20 mouse cellular contexts compared by ENCODE assay signal in the genomic region with DNA sequence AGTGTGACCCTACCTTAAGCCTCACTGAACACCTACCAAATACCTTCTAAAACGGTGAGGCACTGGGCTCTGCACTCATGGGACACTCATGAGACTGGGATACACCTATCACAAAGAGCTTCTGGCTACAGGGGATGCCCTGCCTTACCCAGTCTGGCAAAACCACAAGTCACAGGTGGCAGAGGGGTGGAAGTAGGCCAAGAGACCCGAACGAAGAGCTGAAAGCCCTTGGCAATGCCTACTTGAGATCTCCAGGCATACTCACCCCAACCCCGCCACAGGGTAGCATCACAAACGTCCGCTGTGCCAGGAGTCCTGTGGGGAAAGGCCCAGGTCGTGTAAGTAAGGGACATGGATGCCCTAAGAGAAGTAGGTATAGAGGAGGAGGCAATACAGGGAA. TPM values are rescaled to one million over a fixed set of nuclear protein-coding genes. Genes with fewer than 3 reads are reported as not detected.
DNase-seq lines count a peak whose midpoint lies in the region; ATAC-seq and TF ChIP-seq lines count a peak whose summit lies in the region.
"Had no signal": no experiment of that assay in that cellular context is flagged by ENCODE, and none has a peak within 500 bp of the region (broad histone marks: within the 10 kb centered on the region; RNA-seq: fewer than 3 reads in every experiment).

No protein-coding gene starts in this region.

- H3K4me3 ChIP-seq in left cerebral cortex, adult 2 months: no peak overlapping the region
- no peak overlapping the region for H3K4me3 ChIP-seq in forebrain, postnatal 0 days (ENCODE audit: low read depth, low read length)
- no peak overlapping the region for H3K4me3 ChIP-seq in midbrain, embryonic 15.5 days
- H3K4me3 ChIP-seq: erythroblast, embryonic 14.5 days; liver, embryonic 13.5 days; lung, embryonic 15.5 days; stomach, embryonic 15.5 days had no signal

- H3K27ac ChIP-seq in left cerebral cortex, adult 2 months: no peak overlapping the region
- H3K27ac ChIP-seq in forebrain, postnatal 0 days (ENCODE audit: low read depth, low read length): no peak overlapping the region
- H3K27ac ChIP-seq in midbrain, embryonic 15.5 days: no peak overlapping the region
- H3K27ac ChIP-seq: liver, embryonic 13.5 days; lung, embryonic 15.5 days; macrophage; stomach, embryonic 15.5 days had no signal

- H3K9me3 ChIP-seq in forebrain, postnatal 0 days (ENCODE audit: low read length): no peaks in the 10 kb centered on the region
- no peaks in the 10 kb centered on the region for H3K9me3 ChIP-seq in midbrain, embryonic 15.5 days
- H3K9me3 ChIP-seq: heart, embryonic 10.5 days; liver, embryonic 13.5 days; lung, embryonic 15.5 days; stomach, embryonic 15.5 days had no signal

- peak; percentile 71 for DNase-seq in cerebellum, postnatal 14 days
- peak; percentile 57 for DNase-seq in left cerebral cortex, postnatal 4 days
- DNase-seq in left cerebral cortex, adult 2 months (ENCODE audit: extremely low spot score in 1 of 2, low spot score in 2 of 2): no peak
- no peak for DNase-seq in forebrain, postnatal 0 days
- no peak for DNase-seq in urinary bladder, postnatal 4 days (ENCODE audit: low spot score in 2 of 2)
- DNase-seq in kidney, postnatal 36 days: no peak
- DNase-seq: adrenal gland, postnatal 36 days; cerebellum, adult 9-10 months; heart, postnatal 10 days; kidney, adult 8-10 months; liver, embryonic 13.5 days; right cerebral cortex, adult 18-20 months had no signal

- H3K36me3 ChIP-seq in forebrain, postnatal 0 days (ENCODE audit: insufficient read depth): peaks cover 36% of the 10 kb centered on the region
- 0 out of 2 replicates have a peak, but pooled peaks cover 6% of the 10 kb centered on the region for H3K36me3 ChIP-seq in midbrain, embryonic 15.5 days (replicated peaks)

- no peak for ATAC-seq in cerebellum, adult (ENCODE audit: insufficient number of reproducible peaks, low FRiP score, low TSS enrichment)
- ATAC-seq in forebrain, postnatal 0 days: no peak
- no peak for ATAC-seq in midbrain, embryonic 15.5 days (replicated peaks)
- ATAC-seq: inflammation-experienced regulatory T-cells, adult 6 months had no signal

- TF ChIP-seq CTCF in left cerebral cortex, adult 2 months (IDR thresholded peaks at IDR 0.05): no peak
- no peak for TF ChIP-seq CTCF in forebrain, postnatal 0 days (IDR thresholded peaks at IDR 0.05; ENCODE audit: low read depth)

- intact Hi-C loops in left cerebral cortex, postnatal 4 days (cut with DNase I): no loop called here
- intact Hi-C loops in left cerebral cortex, adult 2 months (cut with DNase I): no loop called here

- no peak overlapping the region for H3K9ac ChIP-seq in forebrain, postnatal 0 days
- no peak overlapping the region for H3K9ac ChIP-seq in midbrain, embryonic 15.5 days
- H3K9ac ChIP-seq: liver, embryonic 13.5 days; lung, embryonic 15.5 days; stomach, embryonic 15.5 days had no signal

- peak overlapping the region; percentile 31; the same call in 1 of the 2 replicates for H3K4me2 ChIP-seq in forebrain, postnatal 0 days (ENCODE audit: low read depth)
- peak overlapping the region; percentile 37 for H3K4me2 ChIP-seq in midbrain, embryonic 15.5 days
- H3K4me2 ChIP-seq: liver, embryonic 13.5 days; lung, embryonic 15.5 days; stomach, embryonic 15.5 days had no signal

- H3K27me3 ChIP-seq in forebrain, postnatal 0 days (ENCODE audit: insufficient read depth, low read length): no peaks in the 10 kb centered on the region
- H3K27me3 ChIP-seq in midbrain, embryonic 15.5 days (replicated peaks): no peaks in the 10 kb centered on the region
- H3K27me3 ChIP-seq: liver, embryonic 13.5 days; lung, embryonic 15.5 days; stomach, embryonic 15.5 days had no signal

- WGBS in forebrain, postnatal 0 days: 69% methylated on average over 7 of the region's 7 CpGs
- 76% methylated on average over 7 of the region's 7 CpGs for WGBS in midbrain, embryonic 15.5 days

- peaks cover 5% of the 10 kb centered on the region; the same call in 1 of the 2 replicates for H3K4me1 ChIP-seq in forebrain, postnatal 0 days (ENCODE audit: insufficient read depth)
- H3K4me1 ChIP-seq in midbrain, embryonic 15.5 days: peaks cover 35% of the 10 kb centered on the region
- H3K4me1 ChIP-seq: liver, embryonic 13.5 days; lung, embryonic 15.5 days had no signal

RNA-seq across cellular contexts. Expression of gene Slc48a1, which starts 23.5 kb away (rescaled TPM):
- total RNA-seq in left cerebral cortex, postnatal 4 days (2021): 10 to 100 TPM; 81.8 to 84.6 TPM
- 100 to 1,000 TPM; 157 to 161 TPM for total RNA-seq in left cerebral cortex, adult 2 months (2021)
- 40.2 and 56.4 TPM in 2 replicates for total RNA-seq in forebrain, postnatal 0 days (2014; rRNA removed)
- polyA plus RNA-seq in forebrain, postnatal 0 days (2015; fragmentation: Nextera tagmentation; extraction: Ambion mirVana): 123 and 135 TPM in 2 replicates
- 85.7 and 90.1 TPM in 2 replicates for polyA plus RNA-seq in midbrain, embryonic 15.5 days (2015; fragmentation: Nextera tagmentation; extraction: Ambion mirVana)

RNA-seq across cellular contexts. Expression of gene Rapgef3, which starts 34.0 kb away (rescaled TPM):
- 10 to 100 TPM; 21.2 to 24.2 TPM for total RNA-seq in left cerebral cortex, postnatal 4 days (2021)
- total RNA-seq in left cerebral cortex, adult 2 months (2021): 10 to 100 TPM; 46.5 to 50.4 TPM
- 16.6 and 22.0 TPM in 2 replicates for total RNA-seq in forebrain, postnatal 0 days (2014; rRNA removed)
- polyA plus RNA-seq in forebrain, postnatal 0 days (2015; fragmentation: Nextera tagmentation; extraction: Ambion mirVana): 6.5 and 8.7 TPM in 2 replicates
- polyA plus RNA-seq in midbrain, embryonic 15.5 days (2015; fragmentation: Nextera tagmentation; extraction: Ambion mirVana): 15.4 and 16.8 TPM in 2 replicates
- polyA plus RNA-seq: erythroblast, embryonic 14.5 days; inflammation-experienced regulatory T-cells, adult 6 months had no signal

RNA-seq across cellular contexts. Expression of gene Hdac7, which starts 42.5 kb away (rescaled TPM):
- 10 to 100 TPM; 41.0 to 41.3 TPM for total RNA-seq in left cerebral cortex, postnatal 4 days (2021)
- total RNA-seq in left cerebral cortex, adult 2 months (2021): 10 to 100 TPM; 38.4 to 41.6 TPM
- total RNA-seq in forebrain, postnatal 0 days (2014; rRNA removed): 20.7 and 29.4 TPM in 2 replicates
- polyA plus RNA-seq in forebrain, postnatal 0 days (2015; fragmentation: Nextera tagmentation; extraction: Ambion mirVana): 16.2 and 21.6 TPM in 2 replicates
- 31.8 and 34.5 TPM in 2 replicates for polyA plus RNA-seq in midbrain, embryonic 15.5 days (2015; fragmentation: Nextera tagmentation; extraction: Ambion mirVana)

Comparison
In these comparisons a context has a peak if more than half of its experiments do, and no peak if none do; other contexts are left out.
1. DNase-seq: peak in cerebellum, postnatal 14 days (2 of 2) and left cerebral cortex, postnatal 4 days (single experiment); none in left cerebral cortex, adult 2 months (0 of 2), forebrain, postnatal 0 days (single experiment), urinary bladder, postnatal 4 days (0 of 2) and kidney, postnatal 36 days (0 of 2).